Mouse (Mus musculus) left cerebral cortex, adult 8-10 months (tissue): ENCODE data around the gene Ppp6r1. TPM values are rescaled to one million over a fixed set of nuclear protein-coding genes. Genes with fewer than 3 reads are reported as not detected.
"Not testable (repeated sequence)": the region's sequence is repeated elsewhere in the genome, so short reads cannot be mapped to it uniquely, and the experiment has no call there.

Source experiments
- DNase-seq, 2 experiments: peaks; one replicate each; pipeline ENCODE4 v3.0.0; 2022; ENCODE audit warnings: low spot score in 2 of 2
- total RNA-seq, 4 experiments: library from RNA; stranded (reverse); gene quantifications; 2 replicates each; pipeline ENCODE4 v1.2.4; 2022

Ppp6r1 gene
- total RNA-seq, 4 experiments from 2014 or later, result 118 to 128 (median 127) TPM

- no peak for DNase-seq
These were observed 38.8 kb downstream of the Ppp6r1 start for GRCm38 (mm10) chr7:4619979-4620378.

GRCm38 (mm10) chr7:4613740-4614403, 44.9 kb downstream of the Ppp6r1 start:
- DNase-seq, result no peak

DNA sequence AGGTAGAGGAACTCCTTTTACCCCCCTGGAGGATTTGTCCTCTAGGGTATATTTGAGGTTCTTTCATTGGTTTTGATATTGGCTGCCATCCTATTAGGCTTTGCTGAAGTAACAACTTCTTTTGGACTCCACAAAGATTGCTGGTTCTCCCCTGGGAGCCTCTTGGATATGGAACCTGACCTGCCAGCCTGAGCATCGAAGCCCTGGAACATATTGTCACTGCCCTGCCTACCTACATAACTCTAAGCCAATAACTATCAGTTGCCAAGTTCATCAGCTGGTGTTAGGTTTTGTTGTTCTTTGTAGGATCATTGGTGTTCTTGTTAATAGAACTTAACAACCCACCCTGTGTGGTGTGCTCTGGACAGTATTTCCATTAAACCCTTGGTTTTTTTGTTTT, 45.9 kb downstream of the Ppp6r1 start:
- no peak for DNase-seq

- no peak for DNase-seq
These were observed 46.4 kb downstream of the Ppp6r1 start for GRCm38 (mm10) chr7:4612386-4612785.

DNA sequence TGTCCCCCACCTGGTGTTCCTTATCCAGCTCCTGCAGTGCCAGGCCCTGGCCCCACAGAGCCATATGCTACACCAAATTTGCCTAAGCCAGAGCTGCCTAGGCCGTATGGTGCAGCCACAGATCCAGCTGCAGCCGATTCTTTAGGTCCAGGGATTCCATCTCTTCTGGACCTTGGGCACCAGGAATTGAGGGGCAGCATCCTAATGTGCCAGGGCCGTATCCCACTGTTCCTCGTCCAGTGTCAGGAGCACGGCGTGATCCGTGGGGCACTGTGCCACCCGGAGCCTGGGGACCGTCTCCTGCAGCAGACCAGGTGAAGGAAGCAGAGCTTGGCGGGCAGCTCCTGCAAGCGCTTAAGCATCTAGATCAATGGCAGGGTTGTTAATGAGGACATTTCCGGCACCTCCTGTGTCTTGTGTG, 46.9 kb downstream of the Ppp6r1 start:
- no peak for DNase-seq

DNA sequence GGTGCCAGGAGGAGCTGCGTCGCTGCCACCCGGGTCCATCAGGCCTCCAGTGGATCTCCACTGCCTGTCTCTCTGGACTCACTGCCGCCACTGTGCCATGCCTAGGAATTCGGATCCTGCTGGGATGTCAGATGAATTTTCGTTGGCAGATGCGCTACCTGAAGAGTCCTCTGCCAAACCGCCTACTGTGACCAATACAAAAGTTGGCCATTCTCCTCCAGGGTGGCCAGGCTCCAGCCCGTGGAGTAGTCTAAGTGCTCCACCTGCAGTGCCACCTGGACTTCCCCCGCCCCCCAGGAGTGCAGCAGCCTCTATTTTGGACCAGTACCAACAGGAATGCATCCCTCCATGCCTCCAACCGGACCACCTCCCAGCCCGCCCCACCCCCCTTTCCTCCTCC, 47.3 kb downstream of the Ppp6r1 start:
- DNase-seq, result no peak

- DNase-seq, result no peak
These were observed 50.8 kb downstream of the Ppp6r1 start for GRCm38 (mm10) chr7:4608002-4608401.

DNA sequence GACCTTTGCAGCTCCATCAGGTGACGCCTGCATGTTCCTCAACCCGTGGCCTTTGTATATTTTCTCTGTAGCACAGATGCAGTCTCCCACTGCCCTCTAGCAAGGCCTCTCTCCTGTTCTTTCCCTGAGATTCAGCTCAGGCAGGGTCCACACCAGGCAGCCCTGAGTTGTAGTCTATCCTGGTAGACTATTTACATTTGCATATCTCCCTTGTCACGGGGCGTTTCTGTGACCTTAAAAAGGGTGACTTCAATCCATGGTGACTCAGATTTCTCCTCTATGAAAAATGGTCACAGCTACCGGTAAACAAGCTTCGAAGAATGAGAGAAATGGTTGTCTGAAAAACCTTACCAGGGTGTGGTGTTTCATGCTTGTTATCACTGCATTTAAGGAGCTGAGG, 54.9 kb downstream of the Ppp6r1 start, which contains the start of gene Ptprh:
TSS of gene Ptprh (minus strand) at position 169 of the 400 bp plus-strand sequence.
- DNase-seq, result no peak

- DNase-seq, result no peak
These were observed 55.9 kb downstream of the Ppp6r1 start for GRCm38 (mm10) chr7:4602969-4603368.

DNA sequence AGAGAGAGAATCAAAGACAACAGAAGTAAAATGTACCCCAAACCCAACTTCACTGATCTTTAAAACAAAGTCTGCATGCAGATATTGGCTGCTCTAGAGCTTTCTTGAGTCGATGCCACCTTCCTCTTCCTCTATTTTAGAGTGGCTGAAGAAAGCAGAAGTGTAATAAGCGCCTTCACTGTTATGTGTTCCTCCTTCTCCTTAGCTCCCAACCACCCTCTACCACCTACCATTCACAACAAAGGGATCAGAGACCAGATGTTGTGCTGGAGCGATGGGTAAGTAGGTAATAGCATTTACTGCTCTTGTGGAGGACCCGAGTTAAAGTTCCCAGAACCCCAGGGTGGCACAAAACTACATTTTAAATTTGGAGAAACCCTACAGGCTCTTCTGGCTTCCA, 61.8 kb downstream of the Ppp6r1 start:
- DNase-seq, result not testable (repeated sequence)

Other genes starting within 250 kb of the Ppp6r1 start
- gene Rdh13, start 213.4 kb downstream of the Ppp6r1 start, total RNA-seq, result 10 to 100 TPM; 27.5 to 29.5 (median 27.8) TPM
- gene Eps8l1, start 198.3 kb downstream of the Ppp6r1 start, total RNA-seq, result 1 to 10 TPM; 1.5 to 3.6 (median 2.9) TPM
- 100 to 1,000 TPM; 142 to 158 (median 151) TPM for gene Ppp1r12c, start 157.3 kb downstream of the Ppp6r1 start, total RNA-seq
- gene Tnnt1, start 142.6 kb downstream of the Ppp6r1 start, total RNA-seq, result 10 to 100 TPM in 1 of 4 experiments, 1 to 10 TPM in 3; 7.5 to 10.9 (median 8.2) TPM
- gene Tnni3, start 134.8 kb downstream of the Ppp6r1 start, total RNA-seq, result 1 to 10 TPM; 1.9 to 4.5 (median 4.1) TPM
- under 1 TPM; 0.22 to 0.79 (median 0.30) TPM for gene Dnaaf3, start 126.6 kb downstream of the Ppp6r1 start, total RNA-seq
- 100 to 1,000 TPM; 251 to 286 (median 266) TPM for gene Syt5, start 111.5 kb downstream of the Ppp6r1 start, total RNA-seq
- gene Ptprh, start 55.0 kb downstream of the Ppp6r1 start, total RNA-seq, result 1 to 10 TPM in 3 of 4 experiments, under 1 TPM in 1; 0.79 to 1.7 (median 1.3) TPM
- gene Tmem86b, start 27.6 kb downstream of the Ppp6r1 start, total RNA-seq, result 10 to 100 TPM in 3 of 4 experiments, 1 to 10 TPM in 1; 9.1 to 12.5 (median 12.2) TPM
- 10 to 100 TPM; 83.7 to 95.5 (median 89.4) TPM for gene Hspbp1, start 26.0 kb upstream of the Ppp6r1 start, total RNA-seq
- gene Brsk1, start 31.6 kb upstream of the Ppp6r1 start, total RNA-seq, result 100 to 1,000 TPM; 377 to 435 (median 401) TPM
- gene Tmem150b, start 66.2 kb upstream of the Ppp6r1 start, total RNA-seq, result under 1 TPM in 2 of 4 experiments, not detected in 2; 0.16 to 0.21 TPM
- 10 to 100 TPM; 22.0 to 31.3 (median 25.3) TPM for gene Kmt5c, start 81.1 kb upstream of the Ppp6r1 start, total RNA-seq
- 1 to 10 TPM; 5.1 to 8.7 (median 6.8) TPM for gene Cox6b2, start 94.1 kb upstream of the Ppp6r1 start, total RNA-seq
- gene Fam71e2, start 112.3 kb upstream of the Ppp6r1 start, total RNA-seq, result not detected
- under 1 TPM; 0.26 to 0.70 (median 0.39) TPM for gene Il11, start 123.8 kb upstream of the Ppp6r1 start, total RNA-seq
- not detected for gene Tmem190, start 123.9 kb upstream of the Ppp6r1 start, total RNA-seq
- 1 to 10 TPM; 3.0 to 4.2 (median 3.1) TPM for gene Tmem238, start 130.6 kb upstream of the Ppp6r1 start, total RNA-seq
- gene Rpl28, start 133.9 kb upstream of the Ppp6r1 start, total RNA-seq, result 100 to 1,000 TPM; 329 to 537 (median 413) TPM
- 100 to 1,000 TPM; 103 to 130 (median 112) TPM for gene Ube2s, start 153.6 kb upstream of the Ppp6r1 start, total RNA-seq
- 100 to 1,000 TPM; 105 to 117 (median 110) TPM for gene Shisa7, start 185.7 kb upstream of the Ppp6r1 start, total RNA-seq
- gene Isoc2b, start 211.2 kb upstream of the Ppp6r1 start, total RNA-seq, result 1 to 10 TPM; 8.3 to 10.0 (median 9.1) TPM
- gene Isoc2a, start 218.1 kb upstream of the Ppp6r1 start, total RNA-seq, result 10 to 100 TPM; 16.1 to 17.7 (median 17.1) TPM
- under 1 TPM in 3 of 4 experiments, not detected in 1; 0.48 to 0.65 (median 0.51) TPM for gene Gm36210, start 247.5 kb upstream of the Ppp6r1 start, total RNA-seq